Mouse (Mus musculus) kidney, adult 2 months (tissue): ENCODE results near the gene Cryba1.

Source experiments
- CTCF ChIP-seq: fragments of 200-500 bp; conservative IDR thresholded peaks from 2 replicates; pipeline ENCODE4 v1.5.1; 2011; ENCODE audit warnings: low read depth, mild to moderate bottlenecking, control low read depth, low read length, moderate library complexity, mixed read lengths; ENCODE audit not compliant: insufficient read depth, insufficient read length
- POLR2A ChIP-seq: fragments of 200-500 bp; IDR thresholded peaks from one replicate; pipeline ENCODE4 v1.6.1; 2011; ENCODE audit warnings: low read depth, low read length, control low read depth

- TF ChIP-seq POLR2A (no peak), CTCF (peak; percentile 63)
Observed at GRCm38 (mm10) chr11:77766351-77767001, 41.4 kb upstream of the Cryba1 start.
